Mouse (Mus musculus) gastrocnemius, postnatal 14 days (tissue): Measurements from ENCODE around the gene Chadl. TPM values are rescaled to one million over a fixed set of nuclear protein-coding genes. Genes with fewer than 3 reads are reported as not detected.
"Not testable (repeated sequence)": the region's sequence is repeated elsewhere in the genome, so short reads cannot be mapped to it uniquely, and the experiment has no call there.

Experiments used
- DNase-seq: peaks from one replicate; pipeline ENCODE4 v3.0.0; 2021; ENCODE audit warnings: mixed read lengths
- intact Hi-C: fragments of 180-260 bp; cut with DNase I; formaldehyde crosslinking; loops from one replicate; pipeline ENCODE4 v1.15.1; 2025; ENCODE audit warnings: low total_unique reads
- long read RNA-seq, 2 experiments: library from polyadenylated mRNA; stranded (forward); transcript quantifications; one replicate each; pipeline ENCODE4 v2.0.0; 2021
- total RNA-seq, 2 experiments: library from RNA; stranded (reverse); gene quantifications; 2 replicates each; pipeline ENCODE4 v1.2.3; 2021

The Chadl gene
- 1 to 10 TPM in 1 of 2 experiments, under 1 TPM in 1; 0.91 to 1.8 TPM for total RNA-seq
- long read RNA-seq, experiment 1, partial matches to known transcripts = 0 of 1 reads
- long read RNA-seq, experiment 1, other reads (novel, unspliced or antisense) = 0 of 1 reads
- long read RNA-seq, experiment 2, partial matches to known transcripts = 0 of 3 reads
- long read RNA-seq, experiment 2, other reads (novel, unspliced or antisense) = 1 of 3 reads

DNA sequence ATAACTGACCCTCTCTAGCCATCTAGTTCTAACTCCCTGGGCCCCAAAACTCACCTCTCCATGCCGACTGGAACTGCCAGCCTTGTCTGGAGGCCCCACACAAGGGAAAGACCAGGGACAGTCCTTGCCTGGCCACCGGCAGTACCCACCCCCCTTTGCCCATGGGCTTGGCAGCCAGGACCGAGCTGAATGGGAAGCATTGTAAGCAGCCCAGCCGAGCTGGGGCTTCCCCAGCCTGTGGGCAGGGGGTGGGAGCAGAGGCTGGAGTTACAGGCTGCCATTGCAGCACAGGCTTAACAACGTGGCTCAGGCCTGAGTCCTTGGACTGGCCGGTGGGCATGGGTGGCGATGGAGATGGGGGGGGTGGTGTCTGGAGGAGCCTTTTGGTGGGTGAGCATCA lies at the start of gene Chadl:
TSS of gene Chadl (minus strand) at position 113 of the 400 bp plus-strand sequence.
- no peak for DNase-seq
- intact Hi-C loops = no loop called here

DNA sequence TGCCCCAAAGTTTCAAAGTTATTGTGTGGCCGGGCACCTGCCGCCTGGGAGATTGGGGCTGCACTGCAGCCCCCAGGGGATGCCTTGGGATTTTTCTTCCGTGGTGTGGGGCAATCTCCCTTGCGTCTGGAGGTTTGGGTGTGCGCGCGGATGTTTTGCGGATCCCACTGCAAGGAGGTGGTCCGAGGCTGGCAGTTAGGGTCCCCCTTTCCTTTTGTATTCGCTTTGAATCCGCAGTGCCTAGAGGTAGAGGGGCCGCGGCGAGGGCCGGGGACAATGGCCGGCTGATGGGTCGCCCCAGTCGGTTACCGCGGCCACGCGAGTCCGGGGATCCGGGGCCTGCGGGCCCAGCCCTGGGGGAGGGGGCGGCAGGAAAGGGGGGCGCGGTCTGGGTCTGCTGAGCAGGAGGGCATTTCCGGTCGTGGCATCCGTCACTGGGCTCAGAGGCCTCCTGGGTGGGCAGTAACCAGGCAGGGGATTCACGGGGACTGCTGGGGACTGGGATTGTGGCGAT lies 48.6 kb upstream of the Chadl start:
- intact Hi-C loops = no loop called here
- DNase-seq = peak; percentile 61

DNA sequence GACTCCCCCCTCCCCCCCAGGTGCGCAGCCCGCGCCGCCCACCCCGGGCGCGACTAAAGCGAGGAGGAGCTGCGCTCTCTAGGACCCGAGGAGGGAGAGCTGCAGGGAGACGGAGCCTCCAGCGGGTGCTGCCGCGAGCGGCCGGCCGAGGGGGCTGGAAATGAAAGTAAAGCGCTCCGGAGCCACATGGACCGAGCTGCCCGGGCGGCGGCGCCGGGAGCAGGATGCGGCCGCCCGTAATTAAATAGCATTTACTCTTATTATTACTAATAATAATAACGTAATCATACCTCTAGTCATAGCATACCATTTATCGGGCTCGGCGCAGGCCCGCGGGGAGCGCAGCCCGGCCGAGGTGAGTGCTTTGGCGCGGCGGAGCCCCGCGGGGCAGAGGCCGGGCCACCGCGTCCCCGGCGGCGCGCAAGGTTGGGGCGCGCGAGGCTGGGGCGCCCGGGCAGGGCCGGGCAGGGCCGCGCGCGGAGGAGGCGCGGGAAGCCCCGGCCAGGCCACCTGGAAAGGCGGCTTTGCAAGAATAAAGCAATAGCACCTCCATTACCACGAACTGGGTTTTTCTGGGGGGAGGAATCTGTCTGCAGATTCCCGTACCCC lies 48.0 kb upstream of the Chadl start, which contains the start of the genes Zc3h7b and Rangap1:
TSS of gene Zc3h7b (plus strand) at position 66 of the 609 bp plus-strand sequence.
TSS of gene Rangap1 (minus strand) at position 539 of the 609 bp plus-strand sequence.
- intact Hi-C loops = no loop called here

DNA sequence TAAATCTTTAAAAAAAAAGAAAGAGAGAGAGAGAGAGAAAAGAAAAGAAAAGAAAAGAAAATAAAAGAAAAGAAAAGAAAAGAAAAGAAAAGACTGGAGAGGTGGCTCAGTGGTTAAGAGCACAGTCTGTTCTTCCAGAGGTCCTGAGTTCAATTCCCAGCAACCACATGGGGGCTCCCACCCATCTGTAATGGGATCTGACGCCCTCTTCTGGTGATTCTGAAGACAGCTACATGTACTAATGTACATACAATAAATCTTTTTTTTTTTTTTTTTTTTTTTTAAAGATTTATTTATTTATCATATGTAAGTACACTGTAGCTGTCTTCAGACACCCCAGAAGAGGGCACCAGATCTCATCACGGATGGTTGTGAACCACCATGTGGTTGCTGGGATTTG lies 45.3 kb upstream of the Chadl start:
- intact Hi-C loops, DNase-seq: not testable (repeated sequence)

More for the DNA sequence above, 48.0 kb upstream of the Chadl start, which contains the start of the genes Zc3h7b and Rangap1:
- DNase-seq = peak; percentile 82

DNA sequence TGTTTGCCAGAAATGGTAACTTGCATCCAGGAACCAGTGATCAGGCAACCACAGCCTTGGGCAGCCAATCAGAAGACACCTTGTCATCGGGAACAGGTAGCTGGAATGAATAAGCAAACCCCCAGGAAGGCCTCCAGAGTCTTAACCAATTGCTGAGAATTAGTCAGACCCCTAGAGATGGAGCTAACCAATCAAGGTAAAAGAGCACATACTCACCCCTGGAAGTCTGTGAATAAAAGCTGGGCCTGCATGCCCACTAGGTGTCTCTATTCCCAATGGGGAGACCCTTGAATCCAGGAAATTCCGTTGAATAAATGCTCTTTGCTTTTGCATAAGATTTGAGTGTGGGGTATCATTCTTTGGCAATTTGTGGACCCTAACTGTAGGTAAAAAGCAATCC lies 42.8 kb upstream of the Chadl start:
- DNase-seq = no peak
- intact Hi-C loops = no loop called here

DNA sequence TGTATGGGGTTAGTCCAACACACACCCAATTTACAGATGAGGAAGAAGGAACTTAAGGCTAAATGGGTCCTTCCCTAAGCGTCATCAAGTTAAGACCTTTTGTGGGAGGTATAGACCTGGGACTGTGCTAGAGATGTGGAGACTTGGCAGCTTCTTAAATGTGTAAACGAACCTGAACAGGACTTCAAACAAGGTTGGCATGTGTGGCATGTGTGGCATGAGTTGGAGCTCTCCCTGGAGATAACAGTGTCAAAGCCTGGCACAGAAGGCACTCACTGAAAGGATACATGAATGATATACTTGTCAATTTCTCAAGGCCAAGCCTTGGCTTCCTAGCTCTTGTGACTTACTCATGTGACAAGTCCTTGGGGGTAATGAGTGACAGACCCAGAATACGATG lies 42.2 kb upstream of the Chadl start:
- intact Hi-C loops = no loop called here
- DNase-seq = no peak

DNA sequence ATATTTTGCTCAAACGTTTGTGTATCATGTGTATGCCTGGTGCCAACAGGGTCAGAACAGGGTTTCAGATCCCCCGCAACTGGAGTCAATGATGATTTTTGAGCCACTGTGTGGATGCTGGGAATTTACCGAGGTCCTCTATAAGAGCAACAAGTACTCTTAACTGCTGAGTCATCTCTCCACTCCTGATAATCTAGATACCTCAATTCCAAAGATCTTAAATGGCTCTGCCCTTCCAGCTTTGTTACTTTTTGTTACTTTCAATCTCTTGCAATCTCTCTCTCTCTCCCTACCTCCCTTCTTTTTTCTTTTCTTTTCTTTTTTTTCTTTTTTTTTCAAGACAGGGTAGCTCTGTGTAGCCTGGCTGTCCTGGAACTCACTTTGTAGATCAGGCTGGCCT lies 38.0 kb upstream of the Chadl start:
- intact Hi-C loops = no loop called here
- DNase-seq = no peak

DNA sequence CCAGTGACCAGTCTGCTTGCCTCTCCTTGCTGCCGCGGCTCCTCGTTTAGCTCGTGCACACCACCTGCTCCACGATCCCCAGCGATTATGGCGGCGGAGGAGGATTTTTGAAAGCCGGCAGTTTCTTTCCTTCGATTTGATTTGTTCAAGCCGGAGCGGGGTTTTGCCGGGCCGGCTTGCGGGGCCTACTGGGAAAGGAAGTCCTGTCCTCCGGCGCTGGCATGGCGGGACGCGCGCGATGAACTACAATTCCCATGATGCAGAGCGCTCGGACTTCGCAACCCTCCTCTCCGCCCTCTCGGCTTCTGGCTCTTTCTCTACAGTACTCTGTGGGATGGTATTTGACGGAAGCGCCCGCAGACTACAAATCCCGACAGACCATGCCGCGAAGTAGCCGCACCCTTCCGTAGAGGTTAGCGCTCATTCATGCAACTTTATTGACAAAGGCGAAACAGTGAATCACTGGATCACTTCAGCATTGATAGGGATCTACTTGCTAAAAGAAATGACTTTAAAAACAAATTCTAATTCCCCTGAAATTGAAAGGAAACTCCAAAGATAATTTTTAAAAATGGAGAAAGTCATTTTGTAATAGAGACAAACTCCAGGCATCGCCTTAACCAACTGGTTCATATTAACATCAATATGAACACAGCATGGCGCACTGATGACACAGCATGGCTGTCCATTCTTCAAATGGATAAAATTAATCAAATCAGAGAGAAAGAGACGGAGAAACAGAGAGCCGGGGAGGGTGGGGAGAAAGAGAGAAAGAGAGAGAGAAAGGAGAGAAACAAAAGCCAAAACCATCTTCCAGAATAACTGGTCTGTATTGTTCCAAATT lies 32.9 kb upstream of the Chadl start:
- peak; percentile 98 for DNase-seq
- intact Hi-C loops = no loop called here

DNA sequence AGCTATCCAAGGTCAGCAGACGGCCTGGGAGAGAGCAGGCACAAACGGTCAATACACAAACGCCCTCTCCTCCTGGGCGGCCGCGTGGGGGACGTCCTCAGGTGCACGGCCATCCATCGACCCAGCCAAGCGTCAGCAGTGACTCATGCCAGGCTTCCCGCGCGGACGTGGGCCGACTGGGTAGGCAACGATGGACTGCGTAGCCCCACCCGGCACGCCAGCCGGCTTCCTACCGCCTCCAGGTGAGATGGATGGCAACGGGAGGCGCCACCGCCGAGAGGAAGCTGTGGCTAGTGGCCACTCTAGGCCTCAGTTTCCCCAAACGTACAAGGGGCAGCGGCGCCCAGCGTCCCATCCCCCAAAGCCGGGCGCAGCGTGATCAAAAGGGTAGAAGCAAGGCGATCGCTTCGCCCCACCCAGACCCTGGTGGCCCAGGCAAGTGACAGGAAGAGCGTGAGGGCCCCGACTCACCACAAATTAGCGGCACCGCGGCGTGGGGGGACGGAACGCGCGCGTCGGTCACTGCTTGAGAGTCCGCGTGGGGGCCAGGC lies 32.2 kb upstream of the Chadl start:
- intact Hi-C loops = no loop called here
- DNase-seq = peak; percentile 26

DNA sequence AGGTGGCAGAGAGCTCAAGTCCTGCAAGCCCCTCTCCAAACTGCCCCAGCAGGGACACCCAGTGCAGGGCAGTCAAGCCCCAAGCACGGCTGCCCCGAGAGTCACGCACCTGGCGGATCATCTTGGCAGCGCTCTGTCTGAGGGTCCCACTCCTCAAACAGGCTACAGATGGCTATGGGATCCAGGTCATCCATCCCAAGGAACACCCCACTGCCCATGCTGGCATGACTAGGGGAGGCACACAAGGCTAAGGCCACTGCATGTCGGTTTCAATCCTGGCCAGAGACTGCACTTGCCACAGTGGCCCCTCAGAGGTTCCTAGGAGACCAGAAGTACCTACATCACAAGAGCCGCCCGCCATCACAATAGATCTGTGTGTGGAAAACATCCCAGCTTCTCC lies 28.9 kb upstream of the Chadl start:
- intact Hi-C loops = no loop called here
- no peak for DNase-seq

DNA sequence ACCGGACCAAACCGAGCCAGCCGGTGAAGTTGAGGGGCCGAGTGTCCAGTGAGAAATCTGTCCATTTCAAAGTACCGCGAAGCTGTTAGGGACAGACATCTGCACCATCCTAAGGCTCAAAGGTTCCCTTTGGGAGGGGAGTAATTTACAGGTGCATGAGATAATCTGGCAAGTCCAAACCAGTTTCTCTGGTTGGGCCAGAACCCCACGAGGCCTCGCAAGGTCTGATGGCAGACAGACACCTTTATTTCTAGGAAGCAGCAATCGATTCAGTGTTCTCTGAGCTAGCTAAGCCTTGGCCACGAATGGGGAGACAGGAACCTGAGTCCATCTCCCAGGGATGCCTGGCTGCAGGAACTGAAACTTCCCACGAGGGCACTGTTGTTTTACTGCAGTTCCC lies 26.6 kb upstream of the Chadl start:
- no peak for DNase-seq
- intact Hi-C loops = no loop called here

DNA sequence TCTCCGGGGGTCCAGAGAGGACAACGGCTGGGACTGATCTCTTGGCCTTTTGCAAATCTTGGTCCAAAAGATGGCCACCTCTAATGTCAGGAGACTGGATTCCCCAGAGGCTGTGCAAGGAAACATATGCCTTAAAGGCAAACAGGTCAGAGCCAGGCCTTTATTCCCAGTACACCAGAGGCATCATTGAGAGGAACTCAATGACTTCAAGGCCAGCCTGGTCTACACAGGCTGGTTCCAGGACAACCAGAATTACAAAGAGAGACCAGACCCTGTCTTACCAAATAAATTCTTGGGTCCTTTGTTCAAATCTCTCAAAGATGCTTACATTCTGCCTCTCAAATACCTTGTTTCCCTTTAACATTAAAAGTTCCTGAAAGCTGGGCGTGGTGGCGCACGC lies 25.3 kb upstream of the Chadl start:
- no peak for DNase-seq
- intact Hi-C loops = no loop called here

DNA sequence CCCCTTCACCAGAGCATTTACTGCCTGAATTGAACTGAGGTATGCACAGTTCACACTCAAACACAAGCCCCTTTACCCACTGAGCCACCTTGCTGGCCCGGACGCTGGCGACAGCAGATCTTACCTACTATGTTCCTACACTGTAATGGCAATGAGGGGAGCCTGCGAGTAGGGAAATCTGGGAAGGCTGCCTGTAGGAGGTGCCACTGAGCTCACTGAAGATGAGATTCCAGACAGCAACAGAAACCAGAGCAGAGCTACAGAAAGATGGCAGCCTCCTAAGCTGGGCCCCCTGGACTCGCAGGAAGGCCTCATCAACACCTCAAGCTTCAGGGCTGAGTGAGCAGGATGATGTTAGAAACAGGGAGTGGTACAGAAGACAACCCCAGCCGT lies 22.0 kb upstream of the Chadl start:
- intact Hi-C loops = no loop called here

DNA sequence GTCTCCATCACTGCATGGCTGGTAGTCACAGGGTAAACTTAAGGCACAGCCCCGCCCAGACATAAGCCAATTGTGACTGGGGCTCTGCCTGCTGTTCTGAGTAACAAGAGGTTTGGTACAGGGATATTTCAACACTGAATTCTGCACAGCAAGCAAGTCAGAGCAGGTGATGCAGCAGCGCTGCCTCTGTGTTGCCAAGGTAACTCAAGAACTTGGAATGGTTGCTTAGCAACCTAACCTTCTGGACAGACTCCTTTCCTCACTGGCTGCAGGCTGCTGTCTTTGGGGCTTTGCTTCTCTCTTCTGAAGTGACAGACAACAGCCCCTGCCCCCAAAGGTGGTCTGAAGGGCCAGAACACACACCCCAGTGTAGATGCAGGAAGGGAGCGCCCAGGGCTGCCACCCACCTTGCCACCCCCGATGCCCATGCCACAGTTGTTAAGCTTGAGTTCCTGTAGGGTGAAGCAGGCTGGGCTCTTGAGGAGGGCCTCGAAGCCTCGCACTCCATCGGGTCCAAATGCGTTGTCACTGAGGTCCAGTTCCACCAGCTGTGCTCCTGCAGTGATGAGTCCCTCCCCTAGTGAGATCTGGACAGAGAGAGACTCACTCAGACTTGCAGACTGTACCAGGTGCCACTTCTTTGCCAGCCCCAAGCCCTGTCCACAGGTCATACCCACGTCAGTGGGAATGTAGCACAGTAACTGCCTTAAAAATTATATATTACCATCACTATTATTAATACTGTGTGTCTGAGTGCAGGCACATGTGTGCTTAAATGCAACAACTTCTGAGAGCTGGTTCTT lies 21.4 kb upstream of the Chadl start:
- intact Hi-C loops = no loop called here

More for the DNA sequence above, 22.0 kb upstream of the Chadl start:
- no peak for DNase-seq

DNA sequence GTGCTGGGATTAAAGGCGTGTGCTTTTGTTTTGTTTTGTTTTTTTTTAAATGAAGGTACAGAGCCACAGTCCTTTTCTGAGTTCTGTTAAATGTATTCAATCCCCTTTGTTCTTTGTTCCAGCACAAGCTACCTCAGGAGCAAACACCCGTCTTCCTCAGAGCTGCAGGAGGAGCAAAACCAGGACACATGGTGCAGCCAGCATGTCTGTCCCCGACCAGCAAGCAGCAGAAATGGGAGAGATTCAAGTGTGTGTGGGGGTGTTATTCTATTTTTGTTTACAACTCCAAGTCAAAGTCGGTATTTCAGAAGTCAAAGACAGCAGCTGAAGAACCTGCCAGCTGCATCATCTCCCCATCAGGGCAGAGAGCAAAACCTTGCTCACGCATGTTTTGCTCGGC lies 16.7 kb upstream of the Chadl start:
- no peak for DNase-seq
- intact Hi-C loops = no loop called here

More for the DNA sequence above, 21.4 kb upstream of the Chadl start:
- no peak for DNase-seq

DNA sequence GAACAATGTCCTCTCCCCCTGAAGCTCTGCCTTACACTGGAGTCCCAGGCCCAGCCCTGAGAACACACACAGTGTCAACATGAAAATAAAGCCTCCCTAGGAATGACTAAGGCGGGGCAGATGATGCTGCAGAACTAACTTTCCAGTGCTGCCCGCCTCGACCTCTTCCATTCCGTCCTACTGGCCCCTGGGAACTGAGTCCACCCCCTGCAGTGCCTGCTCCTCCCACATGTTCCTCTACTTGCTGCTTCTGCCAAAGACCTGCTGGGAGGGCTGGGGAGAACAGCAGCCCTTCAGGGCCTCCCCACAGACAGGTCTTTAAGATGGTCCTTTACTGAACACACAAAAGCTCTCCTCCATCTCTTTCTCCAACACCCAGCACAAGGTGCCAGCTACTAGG lies 13.7 kb upstream of the Chadl start:
- no peak for DNase-seq
- intact Hi-C loops = no loop called here

DNA sequence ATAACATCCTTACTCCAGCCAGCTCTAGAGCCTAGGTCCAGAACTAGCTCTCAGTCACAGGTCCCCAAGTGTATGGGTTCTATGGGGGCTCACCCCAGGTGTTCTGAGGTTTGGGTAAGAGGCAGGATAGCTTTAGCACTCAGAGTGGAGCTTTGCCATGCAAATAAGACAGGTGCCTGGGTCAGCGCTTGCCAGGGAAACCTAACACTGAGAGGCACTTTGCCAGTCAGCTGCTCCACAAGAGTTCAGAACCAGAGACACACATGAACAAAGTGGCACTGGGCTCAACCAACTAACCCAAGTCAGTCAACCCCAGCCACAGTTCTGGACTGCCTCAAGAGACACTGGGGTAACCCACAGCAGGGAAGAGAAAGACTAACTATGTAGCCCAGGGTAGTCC lies 12.6 kb upstream of the Chadl start:
- intact Hi-C loops = no loop called here
- DNase-seq = no peak

DNA sequence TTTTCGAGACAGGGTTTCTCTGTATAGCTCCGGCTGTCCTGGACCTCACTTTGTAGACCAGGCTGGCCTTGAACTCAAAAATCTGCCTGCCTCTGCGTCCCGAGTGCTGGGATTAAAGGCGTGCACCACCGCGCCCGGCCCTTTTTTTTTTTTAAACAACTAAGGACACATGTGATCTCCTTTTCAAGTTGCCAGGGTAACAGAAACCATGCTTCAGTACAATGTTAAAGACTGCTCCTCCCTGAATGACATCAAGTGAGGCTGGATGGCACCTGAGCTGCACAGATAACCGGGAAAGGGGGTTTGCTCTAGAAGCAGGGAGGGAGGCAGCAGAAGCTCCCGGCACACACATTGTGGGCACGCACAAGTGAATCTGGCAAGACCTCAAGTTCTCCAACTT lies 11.9 kb upstream of the Chadl start:
- DNase-seq = no peak
- intact Hi-C loops = no loop called here

DNA sequence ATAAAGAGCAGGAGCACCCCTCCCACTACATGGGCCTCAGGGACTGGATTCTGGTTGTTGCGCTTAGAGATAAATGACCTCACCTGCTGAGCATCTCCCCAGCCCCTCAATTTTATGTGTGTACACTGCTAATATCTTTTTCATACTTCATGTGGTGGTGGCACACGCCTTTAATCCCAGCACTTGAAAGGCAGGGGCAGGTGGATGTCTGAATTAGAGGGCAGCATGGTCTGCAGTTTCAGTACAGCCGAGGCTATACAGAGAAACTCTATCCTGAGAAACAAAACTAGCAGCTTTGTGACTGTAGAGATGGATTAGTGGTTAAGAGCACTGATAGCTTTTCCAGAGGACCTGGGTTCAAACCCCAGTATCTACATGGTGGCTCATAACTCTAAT lies 6.0 kb upstream of the Chadl start:
- no peak for DNase-seq

More for the DNA sequence above, 6.0 kb upstream of the Chadl start:
- intact Hi-C loops = no loop called here
